Mouse (Mus musculus): ENCODE results near the gene Syde2.

DNA sequence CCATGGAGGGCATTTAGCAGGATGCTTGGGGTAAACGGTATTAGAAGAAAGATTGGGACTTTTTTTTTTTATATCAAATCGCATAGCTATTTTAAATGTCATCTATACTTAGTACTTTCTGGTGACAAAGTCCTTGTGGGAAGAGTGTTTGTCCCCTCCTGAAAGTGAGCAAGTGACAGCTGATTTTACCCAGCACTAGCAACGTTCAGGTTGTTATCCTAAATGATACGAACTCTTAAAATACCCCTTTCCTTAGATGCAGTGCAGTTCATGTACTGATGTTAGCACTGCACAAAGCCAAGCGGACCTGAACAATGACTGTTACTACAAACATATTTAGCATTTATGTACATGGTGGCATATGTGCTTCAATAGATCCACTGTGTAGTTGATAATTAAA lies 20.9 kb upstream of the Syde2 start:
- no peak for TF ChIP-seq GATA1 (IDR thresholded peaks at IDR 0.05; ENCODE audit: borderline replicate concordance, low read length)
- TF ChIP-seq CTCF (IDR thresholded peaks at IDR 0.05; ENCODE audit: low read depth, low read length) = no peak

Data from G1E (cell line).